7 mouse cellular contexts compared by ENCODE assay signal in genomic region chr5:125392977-125393621, GRCm38 (mm10). TPM values are rescaled to one million over a fixed set of nuclear protein-coding genes. Genes with fewer than 3 reads are reported as not detected.
DNase-seq lines count a peak whose midpoint lies in the region; ATAC-seq lines count a peak whose summit lies in the region.

No protein-coding gene starts in this region.

- no peaks in the 10 kb centered on the region for H3K36me3 ChIP-seq in intestine, embryonic 15.5 days
- H3K36me3 ChIP-seq in midbrain, embryonic 10.5 days, result peaks cover 7% of the 10 kb centered on the region

- WGBS in intestine, embryonic 15.5 days, result under 1% methylated on average over 20 of the region's 20 CpGs
- 2% methylated on average over 20 of the region's 20 CpGs for WGBS in midbrain, embryonic 10.5 days

- H3K9ac ChIP-seq in intestine, embryonic 15.5 days, result peak overlapping the region; percentile 24

- peak overlapping the region; percentile 53 for H3K4me2 ChIP-seq in intestine, embryonic 15.5 days (replicated peaks)

- H3K9me3 ChIP-seq in intestine, embryonic 15.5 days, result no peaks in the 10 kb centered on the region
- H3K9me3 ChIP-seq in midbrain, embryonic 10.5 days (replicated peaks), result no peaks in the 10 kb centered on the region

- peak; percentile 98 for DNase-seq in adrenal gland, adult 2 months
- peak; percentile 87 for DNase-seq in embryo, embryonic 11.5 days (ENCODE audit: low read depth, low spot score)
- DNase-seq in gastrocnemius, postnatal 36 days, result peak; percentile 95 to 96
- peak; percentile 96 to 98 for DNase-seq in left cerebral cortex, postnatal 25 days (ENCODE audit: low spot score in 2 of 2)
- peak; percentile 96 for DNase-seq in midbrain, embryonic 10.5 days (ENCODE audit: low spot score)
- peak; percentile 89 for DNase-seq in right cerebral cortex, postnatal 4 days

- peak overlapping the region; percentile 24 for H3K4me3 ChIP-seq in intestine, embryonic 15.5 days (replicated peaks)
- peak overlapping the region; percentile 45 for H3K4me3 ChIP-seq in midbrain, embryonic 10.5 days

- H3K27ac ChIP-seq in intestine, embryonic 15.5 days, result peak overlapping the region; percentile 96
- peak overlapping the region; percentile 100 for H3K27ac ChIP-seq in midbrain, embryonic 10.5 days (replicated peaks)

- peak; percentile 94 for ATAC-seq in intestine, embryonic 15.5 days

- peaks cover 15% of the 10 kb centered on the region for H3K4me1 ChIP-seq in intestine, embryonic 15.5 days (replicated peaks)
- peaks cover 49% of the 10 kb centered on the region for H3K4me1 ChIP-seq in midbrain, embryonic 10.5 days

- intact Hi-C loops in gastrocnemius, postnatal 36 days (cut with DNase I), result no loop called here
- intact Hi-C loops in left cerebral cortex, postnatal 25 days (cut with DNase I), result no loop called here

- H3K27me3 ChIP-seq in intestine, embryonic 15.5 days (replicated peaks), result no peaks in the 10 kb centered on the region
- 0 out of 2 replicates have a peak, but pooled peaks cover 5% of the 10 kb centered on the region for H3K27me3 ChIP-seq in midbrain, embryonic 10.5 days (ENCODE audit: low read depth, poor library complexity, severe bottlenecking)

RNA-seq across cellular contexts. Expression of gene Ubc, which starts 3.1 kb away (rescaled TPM):
- total RNA-seq in adrenal gland, adult 2 months (2021), result 1,000 to 10,000 TPM; 1,333 to 2,925 TPM
- polyA plus RNA-seq in adrenal gland, adult 2 months (2012; rRNA removed), result 634 and 889 TPM in 2 replicates
- total RNA-seq in gastrocnemius, postnatal 36 days (2021), result 1,000 to 10,000 TPM; 1,061 to 1,578 TPM
- 875 and 888 TPM in 2 replicates for polyA plus RNA-seq in intestine, embryonic 15.5 days (2015; fragmentation: Nextera tagmentation; extraction: Ambion mirVana)
- 100 to 1,000 TPM; 810 to 811 TPM for total RNA-seq in left cerebral cortex, postnatal 25 days (2021)
- polyA plus RNA-seq in midbrain, embryonic 10.5 days (2016; fragmentation: Nextera tagmentation; extraction: Ambion mirVana), result 957 and 1,129 TPM in 2 replicates

RNA-seq across cellular contexts. Expression of gene Gm10382, which starts 4.0 kb away (rescaled TPM):
- total RNA-seq in adrenal gland, adult 2 months (2021), result under 1 TPM; 0.23 to 0.24 TPM
- 0.26 and 0.50 TPM in 2 replicates for polyA plus RNA-seq in adrenal gland, adult 2 months (2012; rRNA removed)
- total RNA-seq in gastrocnemius, postnatal 36 days (2021), result under 1 TPM in 1 of 2 experiments, not detected in 1; 0.20 TPM
- polyA plus RNA-seq in intestine, embryonic 15.5 days (2015; fragmentation: Nextera tagmentation; extraction: Ambion mirVana), result 0.23 and 0.40 TPM in 2 replicates
- under 1 TPM in 1 of 2 experiments, not detected in 1; 0.46 TPM for total RNA-seq in left cerebral cortex, postnatal 25 days (2021)
- polyA plus RNA-seq in midbrain, embryonic 10.5 days (2016; fragmentation: Nextera tagmentation; extraction: Ambion mirVana), result 0.56 and 0.57 TPM in 2 replicates

RNA-seq across cellular contexts. Expression of gene Dhx37, which starts 40.8 kb away (rescaled TPM):
- 10 to 100 TPM; 19.2 to 19.6 TPM for total RNA-seq in adrenal gland, adult 2 months (2021)
- polyA plus RNA-seq in adrenal gland, adult 2 months (2012; rRNA removed), result 26.0 and 53.9 TPM in 2 replicates
- total RNA-seq in gastrocnemius, postnatal 36 days (2021), result 1 to 10 TPM; 3.4 to 4.3 TPM
- polyA plus RNA-seq in intestine, embryonic 15.5 days (2015; fragmentation: Nextera tagmentation; extraction: Ambion mirVana), result 10.7 and 11.3 TPM in 2 replicates
- 10 to 100 TPM; 11.4 to 15.2 TPM for total RNA-seq in left cerebral cortex, postnatal 25 days (2021)
- polyA plus RNA-seq in midbrain, embryonic 10.5 days (2016; fragmentation: Nextera tagmentation; extraction: Ambion mirVana), result 17.4 and 21.2 TPM in 2 replicates

RNA-seq across cellular contexts. Expression of gene Bri3bp, which starts 48.3 kb away (rescaled TPM):
- 10 to 100 TPM; 25.3 to 28.7 TPM for total RNA-seq in adrenal gland, adult 2 months (2021)
- 11.0 and 22.1 TPM in 2 replicates for polyA plus RNA-seq in adrenal gland, adult 2 months (2012; rRNA removed)
- total RNA-seq in gastrocnemius, postnatal 36 days (2021), result 1 to 10 TPM; 3.8 to 4.0 TPM
- polyA plus RNA-seq in intestine, embryonic 15.5 days (2015; fragmentation: Nextera tagmentation; extraction: Ambion mirVana), result 59.6 and 60.4 TPM in 2 replicates
- 10 to 100 TPM; 92.5 to 95.3 TPM for total RNA-seq in left cerebral cortex, postnatal 25 days (2021)
- 49.2 and 54.7 TPM in 2 replicates for polyA plus RNA-seq in midbrain, embryonic 10.5 days (2016; fragmentation: Nextera tagmentation; extraction: Ambion mirVana)

RNA-seq across cellular contexts. Expression of gene Scarb1, which starts 52.2 kb away (rescaled TPM):
- 1,000 to 10,000 TPM; 2,436 to 2,553 TPM for total RNA-seq in adrenal gland, adult 2 months (2021)
- polyA plus RNA-seq in adrenal gland, adult 2 months (2012; rRNA removed), result 2,348 and 2,822 TPM in 2 replicates
- 10 to 100 TPM; 20.3 to 20.5 TPM for total RNA-seq in gastrocnemius, postnatal 36 days (2021)
- polyA plus RNA-seq in intestine, embryonic 15.5 days (2015; fragmentation: Nextera tagmentation; extraction: Ambion mirVana), result 59.3 and 70.0 TPM in 2 replicates
- total RNA-seq in left cerebral cortex, postnatal 25 days (2021), result 10 to 100 TPM; 24.6 to 28.9 TPM
- polyA plus RNA-seq in midbrain, embryonic 10.5 days (2016; fragmentation: Nextera tagmentation; extraction: Ambion mirVana), result 48.1 and 52.3 TPM in 2 replicates

Comparison
In these comparisons a context has a peak if more than half of its experiments do, and no peak if none do; other contexts are left out.
1. Peak in every context shown above with its lines: DNase-seq, ATAC-seq, H3K4me3 ChIP-seq and H3K27ac ChIP-seq.